Mouse (Mus musculus) embryonic facial prominence, embryonic 10.5 days (tissue): ENCODE results near the gene Fancc. TPM values are rescaled to one million over a fixed set of nuclear protein-coding genes. Genes with fewer than 3 reads are reported as not detected.
"Not testable (repeated sequence)": the region's sequence is repeated elsewhere in the genome, so short reads cannot be mapped to it uniquely, and the experiment has no call there.

Experiments
- DNase-seq: peaks from one replicate; pipeline ENCODE4 v3.0.0-alpha.2; 2017; ENCODE audit warnings: low spot score
- H3K27ac ChIP-seq: fragments of 300-500 bp; sonication (generic); replicated peaks from 2 replicates; pipeline ENCODE4 v1.5.1; 2016; ENCODE audit warnings: mild to moderate bottlenecking
- H3K27me3 ChIP-seq: fragments of 300-500 bp; sonication (generic); replicated peaks from 2 replicates; pipeline ENCODE4 v1.6.1; 2016; ENCODE audit warnings: low read depth, mild to moderate bottlenecking; ENCODE audit not compliant: poor library complexity, severe bottlenecking
- H3K36me3 ChIP-seq: fragments of 300-500 bp; sonication (generic); replicated peaks from 2 replicates; pipeline ENCODE4 v1.6.1; 2016; ENCODE audit warnings: mild to moderate bottlenecking, moderate library complexity
- H3K4me1 ChIP-seq: fragments of 300-500 bp; sonication (generic); 2 replicates; pipeline ENCODE4 v1.6.1; 2016
- H3K4me3 ChIP-seq: fragments of 300-500 bp; sonication (generic); 2 replicates; pipeline ENCODE4 v1.5.1; 2016; ENCODE audit warnings: mild to moderate bottlenecking, moderate library complexity
- H3K9me3 ChIP-seq: fragments of 300-500 bp; sonication (generic); 2 replicates; pipeline ENCODE4 v1.6.1; 2016; ENCODE audit warnings: mild to moderate bottlenecking
- WGBS: fragments of 180-500 bp; shearing (Covaris S2); methylation state at CpG from one replicate; pipeline ENCODE4 v1.1.7; 2016; 5-methylcytosine and 5-hydroxymethylcytosine counted together
- polyA plus RNA-seq: library from polyadenylated mRNA; unstranded; fragments of >200 nt; fragmentation: Nextera tagmentation; extraction: Ambion mirVana; gene quantifications from 2 replicates; pipeline ENCODE4 v1.2.1, GENCODE M21; 2016

Fancc gene
- polyA plus RNA-seq, 1 experiment from 2014 or later: 25.3 TPM

GRCm38 (mm10) chr13:63356558-63356957 lies 140.5 kb downstream of the Fancc start:
- H3K27me3 ChIP-seq: no peaks in the 10 kb centered on the region
- H3K9me3 ChIP-seq: no peaks in the 10 kb centered on the region
- H3K4me1 ChIP-seq: no peaks in the 10 kb centered on the region; the same call in 1 of the 2 replicates
- no peak overlapping the region for H3K27ac ChIP-seq
- H3K4me3 ChIP-seq: no peak overlapping the region
- H3K36me3 ChIP-seq: no peaks in the 10 kb centered on the region
- peak; percentile 59 for DNase-seq
- WGBS: 38% methylated on average over 3 of the region's 3 CpGs

DNA sequence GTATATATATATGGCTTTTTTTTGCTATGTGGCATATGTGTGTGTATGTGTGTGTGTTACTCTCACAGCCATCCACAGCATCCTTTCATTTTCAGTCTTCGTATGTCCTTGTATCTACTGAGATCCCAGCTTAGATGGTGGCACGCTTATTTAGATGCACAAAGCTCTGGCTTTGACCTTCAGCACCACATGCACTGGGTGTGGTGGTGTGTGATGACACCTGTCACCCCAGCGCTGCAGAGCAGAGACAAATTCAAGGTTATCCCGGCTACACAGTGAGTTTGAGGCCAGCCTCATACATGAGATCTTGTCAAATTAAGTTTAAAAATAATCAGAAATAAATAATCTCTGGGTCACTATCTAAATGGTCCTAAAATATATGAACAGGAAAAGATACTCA lies 141.0 kb downstream of the Fancc start:
- Histone ChIP-seq H3K27me3 (no peaks in the 10 kb centered on the region), H3K36me3 (no peaks in the 10 kb centered on the region), H3K9me3 (no peaks in the 10 kb centered on the region), H3K4me1 (no peaks in the 10 kb centered on the region; the same call in 1 of the 2 replicates), H3K27ac (no peak overlapping the region), H3K4me3 (no peak overlapping the region)
- DNase-seq: no peak
- WGBS: 93% methylated on average over 4 of the region's 4 CpGs

- not testable (repeated sequence) for H3K4me1 ChIP-seq, H3K4me3 ChIP-seq, DNase-seq, H3K9me3 ChIP-seq, H3K27ac ChIP-seq, H3K27me3 ChIP-seq, H3K36me3 ChIP-seq
- 87% methylated on average over 4 of the region's 4 CpGs for WGBS
Observed at GRCm38 (mm10) chr13:63353312-63353711, 143.8 kb downstream of the Fancc start.

- no peaks in the 10 kb centered on the region for H3K9me3 ChIP-seq
- no peaks in the 10 kb centered on the region for H3K27me3 ChIP-seq
- H3K4me3 ChIP-seq: no peak overlapping the region
- DNase-seq: no peak
- H3K4me1 ChIP-seq: peaks cover 6% of the 10 kb centered on the region; the same call in 1 of the 2 replicates
- 92% methylated on average over 4 of the region's 4 CpGs for WGBS
- H3K27ac ChIP-seq: no peak overlapping the region
- no peaks in the 10 kb centered on the region for H3K36me3 ChIP-seq
Observed at GRCm38 (mm10) chr13:63350076-63350475, 147.0 kb downstream of the Fancc start.

GRCm38 (mm10) chr13:63347639-63348038 lies 149.4 kb downstream of the Fancc start:
- 87% methylated on average over 2 of the region's 2 CpGs for WGBS
- H3K4me3 ChIP-seq: no peak overlapping the region
- H3K27me3 ChIP-seq: no peaks in the 10 kb centered on the region
- H3K36me3 ChIP-seq: peaks cover 4% of the 10 kb centered on the region; the same call in 1 of the 2 replicates
- no peak for DNase-seq
- no peak overlapping the region for H3K27ac ChIP-seq
- peaks cover 6% of the 10 kb centered on the region; the same call in 1 of the 2 replicates for H3K4me1 ChIP-seq
- no peaks in the 10 kb centered on the region for H3K9me3 ChIP-seq

GRCm38 (mm10) chr13:63345476-63346225 lies 151.4 kb downstream of the Fancc start:
- 84% methylated on average over 5 of the region's 5 CpGs for WGBS
- Histone ChIP-seq H3K27me3 (no peaks in the 10 kb centered on the region), H3K9me3 (no peaks in the 10 kb centered on the region), H3K36me3 (peaks cover 4% of the 10 kb centered on the region; the same call in 1 of the 2 replicates), H3K27ac (no peak overlapping the region), H3K4me3 (no peak overlapping the region), H3K4me1 (0 out of 2 replicates have a peak, but pooled peaks cover 6% of the 10 kb centered on the region)
- no peak for DNase-seq

GRCm38 (mm10) chr13:63344481-63344880 lies 152.6 kb downstream of the Fancc start:
- H3K4me1 ChIP-seq: peaks cover 7% of the 10 kb centered on the region; the same call in 1 of the 2 replicates
- DNase-seq: no peak
- 92% methylated on average over 3 of the region's 3 CpGs for WGBS
- no peaks in the 10 kb centered on the region for H3K27me3 ChIP-seq
- peaks cover 5% of the 10 kb centered on the region; the same call in 1 of the 2 replicates for H3K36me3 ChIP-seq
- no peaks in the 10 kb centered on the region for H3K9me3 ChIP-seq
- no peak overlapping the region for H3K4me3 ChIP-seq
- H3K27ac ChIP-seq: no peak overlapping the region

GRCm38 (mm10) chr13:63342781-63343180 lies 154.3 kb downstream of the Fancc start:
- Histone ChIP-seq H3K4me1 (peaks cover 11% of the 10 kb centered on the region), H3K4me3 (no peak overlapping the region), H3K27ac (no peak overlapping the region), H3K27me3 (no peaks in the 10 kb centered on the region), H3K9me3 (no peaks in the 10 kb centered on the region), H3K36me3 (peaks cover 6% of the 10 kb centered on the region; the same call in 1 of the 2 replicates)
- no peak for DNase-seq
- 84% methylated on average over 2 of the region's 2 CpGs for WGBS

DNA sequence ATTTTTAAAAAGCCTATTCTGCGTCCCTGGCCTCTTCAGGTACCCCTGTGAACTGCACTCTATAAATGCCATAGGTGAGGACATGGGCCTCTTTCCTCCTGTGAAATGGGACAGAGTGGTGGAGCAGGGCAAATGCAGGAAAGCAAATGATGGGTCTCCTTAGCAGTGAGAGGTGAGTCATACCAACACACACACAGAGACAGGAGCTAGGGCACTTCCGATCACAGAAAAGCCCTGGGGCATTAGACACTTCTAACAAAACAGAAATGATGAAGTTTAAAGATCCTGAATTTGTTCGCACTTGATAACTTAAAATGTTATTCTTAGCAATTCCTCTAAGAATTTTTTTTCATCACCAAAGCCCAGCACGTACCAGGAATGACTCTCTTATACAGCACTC lies 157.1 kb downstream of the Fancc start:
- Histone ChIP-seq H3K27me3 (no peaks in the 10 kb centered on the region), H3K4me1 (peaks cover 37% of the 10 kb centered on the region), H3K4me3 (no peak overlapping the region), H3K27ac (no peak overlapping the region), H3K36me3 (peaks cover 6% of the 10 kb centered on the region; the same call in 1 of the 2 replicates), H3K9me3 (no peaks in the 10 kb centered on the region)
- WGBS: 83% methylated on average over 4 of the region's 4 CpGs
- DNase-seq: no peak

- peak; percentile 70 for DNase-seq
- Histone ChIP-seq H3K27ac (peak overlapping the region; percentile 16; the same call in 1 of the 2 replicates), H3K27me3 (no peaks in the 10 kb centered on the region), H3K9me3 (no peaks in the 10 kb centered on the region), H3K4me3 (no peak overlapping the region), H3K36me3 (peaks cover 3% of the 10 kb centered on the region; the same call in 1 of the 2 replicates), H3K4me1 (peaks cover 49% of the 10 kb centered on the region)
- WGBS: 35% methylated on average over 8 of the region's 8 CpGs
Observed at GRCm38 (mm10) chr13:63337239-63337960, 159.7 kb downstream of the Fancc start.

GRCm38 (mm10) chr13:63336335-63336734 lies 160.7 kb downstream of the Fancc start:
- Histone ChIP-seq H3K4me3 (no peak overlapping the region), H3K9me3 (no peaks in the 10 kb centered on the region), H3K4me1 (peaks cover 49% of the 10 kb centered on the region), H3K27ac (peak overlapping the region; percentile 77), H3K36me3 (peaks cover 3% of the 10 kb centered on the region; the same call in 1 of the 2 replicates), H3K27me3 (no peaks in the 10 kb centered on the region)
- 48% methylated on average over 7 of the region's 7 CpGs for WGBS
- peak; percentile 25 for DNase-seq

- Histone ChIP-seq H3K4me1 (peaks cover 56% of the 10 kb centered on the region), H3K27ac (peak overlapping the region; percentile 77), H3K9me3 (no peaks in the 10 kb centered on the region), H3K27me3 (no peaks in the 10 kb centered on the region), H3K4me3 (no peak overlapping the region), H3K36me3 (peaks cover 3% of the 10 kb centered on the region; the same call in 1 of the 2 replicates)
- DNase-seq: peak; percentile 70
- 39% methylated on average over 4 of the region's 4 CpGs for WGBS
Observed at GRCm38 (mm10) chr13:63335421-63336134, 161.5 kb downstream of the Fancc start.
